Mouse (Mus musculus) cerebellum, postnatal 14 days (tissue): ENCODE data around the gene Crocc.

Experiments used
- DNase-seq, 2 experiments: peaks; one replicate each; pipeline ENCODE4 v3.0.0; 2021; ENCODE audit warnings: mixed read lengths in 2 of 2

Gene Crocc

GRCm38 (mm10) chr4:141066709-141067515 is 6.6 kb upstream of the Crocc start:
- peak; percentile 84 to 86 for DNase-seq

- peak; percentile 86 to 90 for DNase-seq
Observed at GRCm38 (mm10) chr4:141065123-141065522, 4.8 kb upstream of the Crocc start.

GRCm38 (mm10) chr4:141064104-141064659 is 3.8 kb upstream of the Crocc start:
- DNase-seq, result no peak

- DNase-seq, result no peak
Observed at GRCm38 (mm10) chr4:141059616-141060425, 529 bp downstream of the Crocc start.

GRCm38 (mm10) chr4:141058835-141059234 is 1.5 kb downstream of the Crocc start:
- no peak for DNase-seq

GRCm38 (mm10) chr4:141056970-141057369 is 3.4 kb downstream of the Crocc start:
- no peak for DNase-seq

GRCm38 (mm10) chr4:141053568-141054161 is 6.7 kb downstream of the Crocc start:
- DNase-seq, result peak; percentile 68 to 77

- no peak for DNase-seq
Observed at GRCm38 (mm10) chr4:141053138-141053537, 7.2 kb downstream of the Crocc start.

- peak in 1 of 2 experiments; percentile 48 for DNase-seq
Observed at GRCm38 (mm10) chr4:141052442-141052841, 7.9 kb downstream of the Crocc start.

- no peak for DNase-seq
Observed at GRCm38 (mm10) chr4:141049476-141049835, 10.9 kb downstream of the Crocc start.

- no peak for DNase-seq
Observed at GRCm38 (mm10) chr4:141048810-141049475, 11.4 kb downstream of the Crocc start.

GRCm38 (mm10) chr4:141044816-141045215 is 15.5 kb downstream of the Crocc start:
- peak; percentile 66 to 78 for DNase-seq

GRCm38 (mm10) chr4:141041117-141041516 is 19.2 kb downstream of the Crocc start:
- DNase-seq, result peak in 1 of 2 experiments; percentile 52

- DNase-seq, result peak in 1 of 2 experiments; percentile 65
Observed at GRCm38 (mm10) chr4:141033606-141034549, 26.5 kb downstream of the Crocc start.

- peak; percentile 92 to 95 for DNase-seq
Observed at GRCm38 (mm10) chr4:141031733-141032132, 28.6 kb downstream of the Crocc start.

- no peak for DNase-seq
Observed at GRCm38 (mm10) chr4:141030541-141031206, 29.7 kb downstream of the Crocc start.

- DNase-seq, result no peak
Observed at GRCm38 (mm10) chr4:141024992-141025391, 35.4 kb downstream of the Crocc start.

- no peak for DNase-seq
Observed at GRCm38 (mm10) chr4:141024052-141024451, 36.3 kb downstream of the Crocc start.

- peak; percentile 59 to 70 for DNase-seq
Observed at GRCm38 (mm10) chr4:141021614-141021929, 38.8 kb downstream of the Crocc start.

GRCm38 (mm10) chr4:141020811-141021613 is 39.3 kb downstream of the Crocc start:
- peak; percentile 78 to 81 for DNase-seq
